Mouse (Mus musculus) left cerebral cortex, postnatal 25 days (tissue): ENCODE results near the gene Chst5. TPM values are rescaled to one million over a fixed set of nuclear protein-coding genes. Genes with fewer than 3 reads are reported as not detected.

ENCODE experiments used
- total RNA-seq, 2 experiments: library from RNA; stranded (reverse); gene quantifications; 2 replicates each; pipeline ENCODE4 v1.2.3; 2021

Chst5 gene
- total RNA-seq, 2 experiments from 2014 or later, result 0.28 to 0.30 TPM

Other genes starting within 250 kb of the Chst5 start
- gene Ctrb1, start 219.4 kb downstream of the Chst5 start, total RNA-seq, result not detected
- gene Bcar1, start 166.6 kb downstream of the Chst5 start, total RNA-seq, result 10 to 100 TPM; 50.6 to 51.7 TPM
- gene Cfdp1, start 56.2 kb downstream of the Chst5 start, total RNA-seq, result 10 to 100 TPM; 78.0 to 81.5 TPM
- 1 to 10 TPM; 3.6 to 4.3 TPM for gene Tmem170, start 33.7 kb downstream of the Chst5 start, total RNA-seq
- 10 to 100 TPM; 12.0 to 13.0 TPM for gene Tmem231, start 23.4 kb upstream of the Chst5 start, total RNA-seq
- 100 to 1,000 TPM; 219 to 220 TPM for gene Gabarapl2, start 30.3 kb upstream of the Chst5 start, total RNA-seq
- gene Adat1, start 81.9 kb upstream of the Chst5 start, total RNA-seq, result 1 to 10 TPM; 5.4 to 6.6 TPM
- gene Kars, start 100.9 kb upstream of the Chst5 start, total RNA-seq, result 10 to 100 TPM; 67.3 to 71.2 TPM
- gene Terf2ip, start 101.0 kb upstream of the Chst5 start, total RNA-seq, result 10 to 100 TPM; 35.4 to 36.3 TPM
- gene Gm6793, start 104.6 kb upstream of the Chst5 start, total RNA-seq, result under 1 TPM in 1 of 2 experiments, not detected in 1; 0.23 TPM